8 mouse cellular contexts compared by ENCODE assay signal in the genomic region with DNA sequence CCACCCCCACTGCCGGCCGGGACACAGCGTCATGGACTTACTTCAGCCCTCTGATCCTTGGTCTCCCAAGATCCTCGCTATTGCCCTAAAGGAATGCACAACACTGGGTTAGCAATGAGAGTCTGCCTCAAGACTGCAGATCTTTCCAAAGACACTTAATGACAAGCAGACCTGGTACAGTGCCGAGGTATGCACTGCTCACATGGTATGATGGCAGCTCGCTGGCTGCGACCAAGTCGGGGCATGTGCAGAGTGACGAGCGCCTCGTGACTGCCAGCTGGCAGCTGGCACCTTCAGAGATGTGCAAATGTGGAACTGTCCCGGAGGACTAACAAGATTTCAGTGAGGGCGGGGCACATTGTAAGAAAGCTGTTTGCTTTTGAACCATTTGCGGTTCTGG.
DNase-seq lines count a peak whose midpoint lies in the region; ATAC-seq lines count a peak whose summit lies in the region.

No protein-coding gene starts in this region.

- 60% methylated on average over 14 of the region's 14 CpGs for WGBS in neural tube, embryonic 13.5 days

- H3K36me3 ChIP-seq in neural tube, embryonic 13.5 days: no peaks in the 10 kb centered on the region

- no peaks in the 10 kb centered on the region for H3K9me3 ChIP-seq in neural tube, embryonic 13.5 days

- H3K27me3 ChIP-seq in neural tube, embryonic 13.5 days: no peaks in the 10 kb centered on the region

- H3K4me2 ChIP-seq in neural tube, embryonic 13.5 days: no peak overlapping the region

- no peak overlapping the region for H3K4me3 ChIP-seq in neural tube, embryonic 13.5 days

- no peak overlapping the region for H3K9ac ChIP-seq in neural tube, embryonic 13.5 days

- H3K27ac ChIP-seq in neural tube, embryonic 13.5 days (replicated peaks): no peak overlapping the region; the same call in 1 of the 2 replicates

- no peak for DNase-seq in neural tube, embryonic 10.5 days (ENCODE audit: extremely low spot score, low spot score)
- DNase-seq in frontal cortex, postnatal 14 days (ENCODE audit: low spot score in 2 of 2): peak; percentile 29 to 68
- DNase-seq in kidney, adult 18-20 months: peak; percentile 49
- DNase-seq in left cerebral cortex, postnatal 10 days (ENCODE audit: extremely low spot score in 1 of 2, low spot score in 2 of 2): peak; percentile 38 to 76
- DNase-seq in right cerebral cortex, adult 2 months (ENCODE audit: low spot score in 2 of 2): peak; percentile 64 to 65
- DNase-seq in retina, embryonic 14.5 days (ENCODE audit: low spot score): no peak

- peak; percentile 73; the same call in 1 of the 2 replicates for ATAC-seq in neural tube, embryonic 13.5 days (ENCODE audit: low read depth)
- ATAC-seq in erythroblast, adult 5-6 weeks (replicated peaks; ENCODE audit: low FRiP score, poor library complexity, severe bottlenecking): no peak

- peaks cover 41% of the 10 kb centered on the region for H3K4me1 ChIP-seq in neural tube, embryonic 13.5 days (replicated peaks)

- intact Hi-C loops in left cerebral cortex, postnatal 10 days (cut with DNase I): no loop called here

Comparison
In these comparisons a context has a peak if more than half of its experiments do, and no peak if none do; other contexts are left out.
1. DNase-seq: peak in frontal cortex, postnatal 14 days (2 of 2), kidney, adult 18-20 months (single experiment), left cerebral cortex, postnatal 10 days (2 of 2) and right cerebral cortex, adult 2 months (2 of 2); none in neural tube, embryonic 10.5 days (single experiment) and retina, embryonic 14.5 days (single experiment).